Mouse (Mus musculus) gastrocnemius, adult 2 months (tissue): ENCODE measurements around the gene Carmil2. TPM values are rescaled to one million over a fixed set of nuclear protein-coding genes. Genes with fewer than 3 reads are reported as not detected.

Source experiments
- DNase-seq: peaks from one replicate; pipeline ENCODE4 v3.0.0; 2022
- H3K27ac ChIP-seq: fragments of 200-600 bp; 2 replicates; pipeline ENCODE4 v1.8.1; 2022; ENCODE audit warnings: mild to moderate bottlenecking
- H3K4me3 ChIP-seq: fragments of 200-600 bp; 2 replicates; pipeline ENCODE4 v1.8.1; 2022; ENCODE audit warnings: mild to moderate bottlenecking, moderate library complexity
- CTCF ChIP-seq: fragments of 200-600 bp; IDR thresholded peaks from 2 replicates; pipeline ENCODE4 v1.8.1; 2022; ENCODE audit warnings: antibody characterized with exemption, mild to moderate bottlenecking, moderate library complexity
- intact Hi-C: fragments of 180-260 bp; cut with DNase I; formaldehyde crosslinking; loops from one replicate; pipeline ENCODE4 v1.15.1; 2025
- long read RNA-seq, 2 experiments: library from polyadenylated mRNA; stranded (forward); transcript quantifications; one replicate each; pipeline ENCODE4 v2.0.0; 2021
- total RNA-seq, 2 experiments: library from RNA; stranded (reverse); gene quantifications; 2 replicates each; pipeline ENCODE4 v1.2.3; 2021

The Carmil2 gene
- under 1 TPM in 1 of 2 experiments, not detected in 1; 0.17 TPM for total RNA-seq
- long read RNA-seq, experiment 1 = 0 reads
- long read RNA-seq, experiment 2 = 0 reads

- peak; percentile 93 for TF ChIP-seq CTCF
- intact Hi-C loops = loop anchor here (2.0 to 10.0 kb wide), 4 partner anchors 49 to 119 kb away; partner anchors contain the start of genes Agrp, Atp6v0d1 and Ctcf
Observed at GRCm38 (mm10) chr8:105685796-105686308, at the start of gene Carmil2. Gene Carmil2 (plus strand): TSS chr8:105686274.

GRCm38 (mm10) chr8:105636963-105637510 is 49.0 kb upstream of the Carmil2 start, which contains the start of gene Agrp:
Gene Agrp (minus strand): TSS chr8:105637393.
- intact Hi-C loops = loop anchor here (2.0 kb wide), 1 partner anchor 48 kb away; no protein-coding TSS in a partner anchor
- H3K27ac ChIP-seq = peak within 1 kb of the TSS; percentile 95
- peak; percentile 69 for DNase-seq
- no peak for TF ChIP-seq CTCF
- peak within 1 kb of the TSS; percentile 93 for H3K4me3 ChIP-seq

More at GRCm38 (mm10) chr8:105685796-105686308, at the start of gene Carmil2:
- peak within 1 kb of the TSS; percentile 55 for H3K4me3 ChIP-seq
- no peak within 1 kb of the TSS for H3K27ac ChIP-seq
- DNase-seq = peak; percentile 80

- TF ChIP-seq CTCF = no peak
- Histone ChIP-seq H3K4me3 (peak overlapping the region; percentile 93), H3K27ac (peak overlapping the region; percentile 95)
- DNase-seq = no peak
- intact Hi-C loops = loop anchor here (2.0 kb wide), 1 partner anchor 47 kb away; no protein-coding TSS in a partner anchor
Observed at GRCm38 (mm10) chr8:105637601-105638041, 48.5 kb upstream of the Carmil2 start.

GRCm38 (mm10) chr8:105638510-105638909 is 47.6 kb upstream of the Carmil2 start:
- intact Hi-C loops = no loop called here
- TF ChIP-seq CTCF = no peak
- no peak for DNase-seq
- Histone ChIP-seq H3K27ac (peak overlapping the region; percentile 95), H3K4me3 (peak overlapping the region; percentile 93)

- no peak for TF ChIP-seq CTCF
- peak overlapping the region; percentile 9; the same call in 1 of the 2 replicates for H3K27ac ChIP-seq
- intact Hi-C loops = no loop called here
Observed at GRCm38 (mm10) chr8:105639835-105640234, 46.2 kb upstream of the Carmil2 start.

GRCm38 (mm10) chr8:105640511-105640910 is 45.6 kb upstream of the Carmil2 start:
- intact Hi-C loops = no loop called here
- no peak for TF ChIP-seq CTCF

More at GRCm38 (mm10) chr8:105639835-105640234, 46.2 kb upstream of the Carmil2 start:
- no peak overlapping the region for H3K4me3 ChIP-seq
- DNase-seq = no peak

GRCm38 (mm10) chr8:105645205-105645604 is 40.9 kb upstream of the Carmil2 start:
- no peak for TF ChIP-seq CTCF
- intact Hi-C loops = no loop called here
- Histone ChIP-seq H3K27ac (no peak overlapping the region), H3K4me3 (no peak overlapping the region)
- DNase-seq = no peak

More at GRCm38 (mm10) chr8:105640511-105640910, 45.6 kb upstream of the Carmil2 start:
- Histone ChIP-seq H3K27ac (no peak overlapping the region), H3K4me3 (no peak overlapping the region)
- no peak for DNase-seq

- intact Hi-C loops = no loop called here
Observed at GRCm38 (mm10) chr8:105648929-105649328, 37.1 kb upstream of the Carmil2 start.

GRCm38 (mm10) chr8:105657641-105658040 is 28.4 kb upstream of the Carmil2 start:
- no peak for TF ChIP-seq CTCF
- no peak for DNase-seq
- intact Hi-C loops = no loop called here
- Histone ChIP-seq H3K27ac (no peak overlapping the region), H3K4me3 (no peak overlapping the region)

More at GRCm38 (mm10) chr8:105648929-105649328, 37.1 kb upstream of the Carmil2 start:
- Histone ChIP-seq H3K4me3 (no peak overlapping the region), H3K27ac (no peak overlapping the region)
- no peak for TF ChIP-seq CTCF
- DNase-seq = no peak

- DNase-seq = peak; percentile 26
- peak; percentile 61 for TF ChIP-seq CTCF
- Histone ChIP-seq H3K4me3 (no peak overlapping the region), H3K27ac (no peak overlapping the region)
- intact Hi-C loops = no loop called here
Observed at GRCm38 (mm10) chr8:105661167-105661566, 24.9 kb upstream of the Carmil2 start.

GRCm38 (mm10) chr8:105677891-105678290 is 8.2 kb upstream of the Carmil2 start:
- intact Hi-C loops = no loop called here
- H3K27ac ChIP-seq = no peak overlapping the region
- TF ChIP-seq CTCF = peak; percentile 33
- DNase-seq = no peak
- H3K4me3 ChIP-seq = no peak overlapping the region

- intact Hi-C loops = loop anchor here (2.0 to 10.0 kb wide), 4 partner anchors 49 to 119 kb away; partner anchors contain the start of genes Agrp, Atp6v0d1 and Ctcf
- Histone ChIP-seq H3K4me3 (no peak overlapping the region), H3K27ac (no peak overlapping the region)
- no peak for TF ChIP-seq CTCF
- no peak for DNase-seq
Observed at GRCm38 (mm10) chr8:105685325-105685724, 749 bp upstream of the Carmil2 start.

GRCm38 (mm10) chr8:105686551-105686950 is 477 bp downstream of the Carmil2 start:
- H3K27ac ChIP-seq = no peak overlapping the region
- intact Hi-C loops = loop anchor here (10.0 kb wide), 1 partner anchor 92 kb away; no protein-coding TSS in a partner anchor
- TF ChIP-seq CTCF = no peak
- no peak for DNase-seq
- no peak overlapping the region for H3K4me3 ChIP-seq
